Mouse (Mus musculus) cortical plate, adult 2 months (tissue): ENCODE data around the gene Grk4. TPM values are rescaled to one million over a fixed set of nuclear protein-coding genes. Genes with fewer than 3 reads are reported as not detected.
"Not testable (repeated sequence)": the region's sequence is repeated elsewhere in the genome, so short reads cannot be mapped to it uniquely, and the experiment has no call there.

Experiments
- H3K27ac ChIP-seq: fragments of 200-500 bp; 2 replicates; pipeline ENCODE4 v1.5.1; 2012; ENCODE audit warnings: low read length, control low read depth, inconsistent platforms; ENCODE audit not compliant: insufficient read depth
- H3K4me1 ChIP-seq: fragments of 200-500 bp; 2 replicates; pipeline ENCODE4 v1.6.1; 2011; ENCODE audit warnings: low read length; ENCODE audit not compliant: control insufficient read depth, insufficient read depth
- H3K4me3 ChIP-seq: fragments of 200-500 bp; 2 replicates; pipeline ENCODE4 v1.5.1; 2011; ENCODE audit warnings: mild to moderate bottlenecking, low read length, control low read depth; ENCODE audit not compliant: insufficient read depth
- CTCF ChIP-seq: fragments of 200-500 bp; IDR thresholded peaks from 2 replicates; pipeline ENCODE4 v1.5.1; 2011; ENCODE audit warnings: mild to moderate bottlenecking, control low read depth, low read length; ENCODE audit not compliant: insufficient read depth; ENCODE audit errors: extremely low read depth
- POLR2A ChIP-seq: fragments of 200-500 bp; IDR thresholded peaks from 2 replicates; pipeline ENCODE4 v1.6.1; 2011; ENCODE audit warnings: mild to moderate bottlenecking, low read length, control low read depth; ENCODE audit not compliant: insufficient read depth; ENCODE audit errors: extremely low read depth
- polyA plus RNA-seq: library from polyadenylated mRNA; depleted of rRNA; stranded (reverse); fragments of >200 nt; gene quantifications from 2 replicates; pipeline ENCODE4 v1.2.3, GENCODE M21; 2012

Gene Grk4
- polyA plus RNA-seq, 1 experiment: 4.1 TPM

- no peak overlapping the region for H3K4me3 ChIP-seq
- TF ChIP-seq CTCF (no peak), POLR2A (no peak)
- no peak overlapping the region for H3K27ac ChIP-seq
- no peaks in the 10 kb centered on the region for H3K4me1 ChIP-seq
Observed at GRCm38 (mm10) chr5:34695521-34695920, 35.3 kb downstream of the Grk4 start.

- H3K27ac ChIP-seq: no peak overlapping the region
- TF ChIP-seq CTCF: no peak
- TF ChIP-seq POLR2A: no peak
- H3K4me3 ChIP-seq: no peak overlapping the region
- no peaks in the 10 kb centered on the region for H3K4me1 ChIP-seq
Observed at GRCm38 (mm10) chr5:34708436-34708835, 48.3 kb downstream of the Grk4 start.

GRCm38 (mm10) chr5:34714371-34714770 lies 54.2 kb downstream of the Grk4 start:
- H3K4me3 ChIP-seq, H3K27ac ChIP-seq, H3K4me1 ChIP-seq: not testable (repeated sequence)

GRCm38 (mm10) chr5:34714816-34715215 lies 54.6 kb downstream of the Grk4 start:
- H3K27ac ChIP-seq: no peak overlapping the region
- H3K4me1 ChIP-seq: no peaks in the 10 kb centered on the region
- TF ChIP-seq POLR2A (no peak), CTCF (no peak)
- H3K4me3 ChIP-seq: no peak overlapping the region

GRCm38 (mm10) chr5:34729141-34729540 lies 69.0 kb downstream of the Grk4 start:
- Histone ChIP-seq H3K27ac (no peak overlapping the region), H3K4me3 (no peak overlapping the region)
- TF ChIP-seq CTCF: no peak
- no peak for TF ChIP-seq POLR2A

GRCm38 (mm10) chr5:34730255-34730654 lies 70.1 kb downstream of the Grk4 start:
- Histone ChIP-seq H3K4me1 (no peaks in the 10 kb centered on the region), H3K27ac (no peak overlapping the region), H3K4me3 (no peak overlapping the region)
- TF ChIP-seq CTCF: no peak
- no peak for TF ChIP-seq POLR2A

More at GRCm38 (mm10) chr5:34729141-34729540, 69.0 kb downstream of the Grk4 start:
- H3K4me1 ChIP-seq: no peaks in the 10 kb centered on the region

- no peaks in the 10 kb centered on the region for H3K4me1 ChIP-seq
- no peak overlapping the region for H3K27ac ChIP-seq
- TF ChIP-seq CTCF: no peak
- no peak for TF ChIP-seq POLR2A
- no peak overlapping the region for H3K4me3 ChIP-seq
Observed at GRCm38 (mm10) chr5:34751477-34751876, 91.3 kb downstream of the Grk4 start.

GRCm38 (mm10) chr5:34758762-34759161 lies 98.6 kb downstream of the Grk4 start:
- Histone ChIP-seq H3K4me3 (no peak overlapping the region), H3K4me1 (peaks cover 5% of the 10 kb centered on the region; the same call in 1 of the 2 replicates)
- TF ChIP-seq POLR2A (no peak), CTCF (no peak)

GRCm38 (mm10) chr5:34760850-34761508 lies 100.8 kb downstream of the Grk4 start:
- no peak for TF ChIP-seq CTCF
- no peak for TF ChIP-seq POLR2A
- H3K27ac ChIP-seq: peak overlapping the region; percentile 30
- H3K4me1 ChIP-seq: peaks cover 5% of the 10 kb centered on the region; the same call in 1 of the 2 replicates
- peak overlapping the region; percentile 69 for H3K4me3 ChIP-seq

More at GRCm38 (mm10) chr5:34758762-34759161, 98.6 kb downstream of the Grk4 start:
- no peak overlapping the region for H3K27ac ChIP-seq

- Histone ChIP-seq H3K27ac (peak within 1 kb of the TSS; percentile 64), H3K4me3 (peak within 1 kb of the TSS; percentile 69), H3K4me1 (peaks cover 5% of the 10 kb centered on the region; the same call in 1 of the 2 replicates)
- peak; percentile 88 for TF ChIP-seq POLR2A
- no peak for TF ChIP-seq CTCF
Observed at GRCm38 (mm10) chr5:34761509-34761908, 101.3 kb downstream of the Grk4 start, which contains the start of gene Htt. Gene Htt, plus strand, starts transcription at chr5:34761740.
